Mouse (Mus musculus): ENCODE measurements around the gene Zfp992. TPM values are rescaled to one million over a fixed set of nuclear protein-coding genes. Genes with fewer than 3 reads are reported as not detected.
"Not testable (repeated sequence)": the region's sequence is repeated elsewhere in the genome, so short reads cannot be mapped to it uniquely, and the experiment has no call there.

Gene Zfp992
- polyA plus RNA-seq, 1 experiment from 2014 or later = 1.8 TPM

DNA sequence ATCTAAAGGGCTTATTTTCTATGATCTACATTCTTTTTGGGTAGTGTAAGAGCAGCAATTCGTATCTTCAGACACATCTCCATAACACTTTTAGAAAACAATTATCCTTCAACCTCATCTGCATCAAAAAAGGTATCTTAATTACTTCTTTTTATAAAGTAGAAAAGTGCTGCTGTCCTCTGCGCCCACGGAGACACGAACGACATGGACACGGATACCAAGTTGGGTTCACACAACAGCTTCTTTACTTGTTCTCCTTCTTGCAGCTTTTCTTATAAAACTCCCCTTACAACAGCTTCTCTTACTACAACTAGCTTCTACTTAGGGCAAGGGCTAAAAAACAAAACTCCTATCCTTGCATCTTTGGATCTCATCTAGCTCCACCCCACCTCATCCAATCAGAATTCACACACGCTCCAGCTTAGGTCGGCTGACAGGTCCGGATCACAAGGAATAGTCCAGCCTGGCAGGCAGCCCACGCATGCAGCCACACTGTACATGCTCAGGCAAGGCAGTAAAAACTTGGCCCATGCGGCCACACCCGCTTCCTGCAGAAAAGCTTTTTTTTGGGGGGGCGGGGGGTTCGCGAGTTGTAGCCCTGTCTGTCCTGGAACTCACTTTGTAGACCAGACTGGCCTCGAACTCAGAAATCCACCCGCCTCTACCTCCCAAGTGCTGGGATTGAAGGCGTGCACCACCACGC is 15.0 kb downstream of the Zfp992 start:
- not testable (repeated sequence) for ATAC-seq; H3K4me3 ChIP-seq (ENCODE audit: low read depth, low read length); H3K9ac ChIP-seq (ENCODE audit: low read depth, low read length); H3K27me3 ChIP-seq (ENCODE audit: control insufficient read depth, insufficient read depth, low read depth, low read length); H3K36me3 ChIP-seq (ENCODE audit: control insufficient read depth, insufficient read depth, low read length); H3K27ac ChIP-seq (ENCODE audit: low read length); H3K4me2 ChIP-seq (ENCODE audit: low read length); H3K4me1 ChIP-seq (ENCODE audit: control insufficient read depth, insufficient read depth, low read length)
- H3K9me3 ChIP-seq (replicated peaks; ENCODE audit: control insufficient read depth, low read length, poor library complexity, severe bottlenecking) = peaks cover 17% of the 10 kb centered on the region
- 91% methylated on average over 17 of the region's 19 CpGs for WGBS

DNA sequence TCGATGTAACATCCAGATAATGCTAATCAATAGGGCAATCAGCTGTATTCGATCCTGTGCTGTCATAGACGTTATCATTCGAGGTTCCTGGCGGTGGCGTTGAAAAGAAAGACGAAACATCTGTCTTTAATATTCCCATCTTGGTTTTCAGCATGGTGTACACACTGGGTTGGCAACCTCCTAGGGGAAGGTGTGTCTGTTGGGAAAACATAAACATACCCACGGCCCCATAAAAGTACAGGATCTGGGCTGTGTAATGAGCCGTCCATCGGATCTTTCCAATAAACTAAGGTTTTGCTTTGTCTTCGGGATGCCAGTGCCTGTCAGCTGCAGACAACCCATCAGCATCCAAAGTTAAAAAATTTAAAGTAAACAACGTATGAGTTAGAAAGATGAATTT is 21.2 kb downstream of the Zfp992 start:
- H3K4me2 ChIP-seq (ENCODE audit: low read length); H3K9ac ChIP-seq (ENCODE audit: low read depth, low read length); H3K4me3 ChIP-seq (ENCODE audit: low read depth, low read length); H3K36me3 ChIP-seq (ENCODE audit: control insufficient read depth, insufficient read depth, low read length); H3K4me1 ChIP-seq (ENCODE audit: control insufficient read depth, insufficient read depth, low read length); H3K27me3 ChIP-seq (ENCODE audit: control insufficient read depth, insufficient read depth, low read depth, low read length); ATAC-seq; H3K27ac ChIP-seq (ENCODE audit: low read length): not testable (repeated sequence)
- 95% methylated on average over 8 of the region's 12 CpGs for WGBS
- H3K9me3 ChIP-seq (replicated peaks; ENCODE audit: control insufficient read depth, low read length, poor library complexity, severe bottlenecking) = peaks cover 12% of the 10 kb centered on the region

GRCm38 (mm10) chr4:146474181-146474580 is 25.4 kb downstream of the Zfp992 start:
- not testable (repeated sequence) for H3K9ac ChIP-seq (ENCODE audit: low read depth, low read length); H3K4me1 ChIP-seq (ENCODE audit: control insufficient read depth, insufficient read depth, low read length); H3K4me3 ChIP-seq (ENCODE audit: low read depth, low read length); H3K27ac ChIP-seq (ENCODE audit: low read length); ATAC-seq; H3K4me2 ChIP-seq (ENCODE audit: low read length); H3K36me3 ChIP-seq (ENCODE audit: control insufficient read depth, insufficient read depth, low read length); H3K27me3 ChIP-seq (ENCODE audit: control insufficient read depth, insufficient read depth, low read depth, low read length)
- peaks cover 27% of the 10 kb centered on the region for H3K9me3 ChIP-seq (replicated peaks; ENCODE audit: control insufficient read depth, low read length, poor library complexity, severe bottlenecking)
- no CpG with 5 or more reads among the region's 1 CpGs for WGBS

DNA sequence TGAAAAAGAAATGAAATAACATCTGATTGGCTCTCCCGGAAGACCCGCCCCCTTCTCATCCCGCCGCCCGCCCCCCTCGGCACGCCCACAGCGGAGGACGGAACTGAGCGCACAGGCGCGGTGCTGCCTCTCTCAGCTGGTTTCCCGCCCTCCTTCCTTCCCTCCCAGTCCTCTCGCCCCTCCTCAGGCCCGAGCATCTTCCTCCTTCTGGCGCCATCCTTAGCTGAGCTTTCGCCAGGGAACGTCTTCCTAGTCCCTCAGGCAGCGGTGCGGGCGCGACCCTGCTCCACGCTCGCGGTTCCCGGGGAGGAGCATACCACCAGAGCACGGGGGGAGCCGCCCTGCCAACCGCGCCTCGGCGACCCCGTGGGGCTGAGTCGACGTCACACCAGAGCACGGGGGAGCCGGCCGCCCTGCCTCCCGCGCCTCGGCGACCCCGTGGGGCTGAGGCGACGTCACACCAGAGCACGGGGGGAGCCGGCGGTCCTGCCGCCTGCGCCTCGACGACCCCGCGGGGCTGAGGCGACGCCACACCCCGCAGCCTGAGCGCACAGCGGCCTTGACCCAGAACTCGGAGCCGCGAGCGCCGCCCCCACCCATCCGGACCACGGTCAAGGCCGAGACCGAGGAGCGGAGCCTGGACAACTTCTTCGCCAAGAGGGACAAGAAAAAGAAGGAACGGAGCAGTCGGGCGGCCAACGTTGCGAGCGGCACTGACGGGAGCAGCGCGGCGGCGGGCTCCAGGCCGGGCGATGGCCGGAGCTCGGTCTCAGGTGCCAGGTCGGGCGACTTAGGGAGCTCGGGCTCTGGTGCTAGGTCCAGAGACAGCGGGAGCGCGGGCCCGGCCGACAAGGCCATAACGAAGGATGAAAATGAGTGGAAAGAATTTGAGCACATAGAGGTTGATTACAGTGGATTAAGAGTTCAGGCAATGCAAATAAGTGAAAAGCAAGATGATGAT is 26.2 kb downstream of the Zfp992 start:
- not testable (repeated sequence) for H3K27me3 ChIP-seq (ENCODE audit: control insufficient read depth, insufficient read depth, low read depth, low read length); H3K4me3 ChIP-seq (ENCODE audit: low read depth, low read length); H3K27ac ChIP-seq (ENCODE audit: low read length); H3K9ac ChIP-seq (ENCODE audit: low read depth, low read length); H3K4me1 ChIP-seq (ENCODE audit: control insufficient read depth, insufficient read depth, low read length); H3K36me3 ChIP-seq (ENCODE audit: control insufficient read depth, insufficient read depth, low read length); H3K4me2 ChIP-seq (ENCODE audit: low read length)
- 61% methylated on average over 56 of the region's 94 CpGs for WGBS
- H3K9me3 ChIP-seq (replicated peaks; ENCODE audit: control insufficient read depth, low read length, poor library complexity, severe bottlenecking) = peaks cover 24% of the 10 kb centered on the region
- ATAC-seq = peak; percentile 82

DNA sequence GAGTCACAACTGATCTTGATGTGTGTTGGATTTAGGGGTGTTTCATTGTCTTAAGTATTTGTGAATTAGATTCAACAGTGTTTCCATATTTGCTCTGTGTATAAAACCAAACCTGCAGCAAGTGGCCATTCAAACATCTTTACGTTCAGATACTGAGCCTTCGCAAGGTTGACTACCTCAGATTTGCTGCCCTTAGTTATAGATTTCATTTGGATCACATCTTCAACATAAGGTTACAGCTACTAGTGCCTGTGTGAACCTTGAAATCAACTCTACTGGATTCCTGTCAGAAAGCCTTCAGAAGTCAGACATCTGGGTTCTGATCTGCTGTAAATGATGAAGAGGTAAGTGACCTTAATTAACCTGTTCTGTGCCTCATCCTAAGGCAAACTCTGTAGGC is 27.4 kb downstream of the Zfp992 start:
- H3K27me3 ChIP-seq (ENCODE audit: control insufficient read depth, insufficient read depth, low read depth, low read length); H3K9ac ChIP-seq (ENCODE audit: low read depth, low read length); H3K4me2 ChIP-seq (ENCODE audit: low read length); H3K27ac ChIP-seq (ENCODE audit: low read length); ATAC-seq; H3K4me1 ChIP-seq (ENCODE audit: control insufficient read depth, insufficient read depth, low read length); H3K36me3 ChIP-seq (ENCODE audit: control insufficient read depth, insufficient read depth, low read length); H3K4me3 ChIP-seq (ENCODE audit: low read depth, low read length): not testable (repeated sequence)
- 95% methylated on average over 2 of the region's 2 CpGs for WGBS
- H3K9me3 ChIP-seq (replicated peaks; ENCODE audit: control insufficient read depth, low read length, poor library complexity, severe bottlenecking) = peaks cover 31% of the 10 kb centered on the region

DNA sequence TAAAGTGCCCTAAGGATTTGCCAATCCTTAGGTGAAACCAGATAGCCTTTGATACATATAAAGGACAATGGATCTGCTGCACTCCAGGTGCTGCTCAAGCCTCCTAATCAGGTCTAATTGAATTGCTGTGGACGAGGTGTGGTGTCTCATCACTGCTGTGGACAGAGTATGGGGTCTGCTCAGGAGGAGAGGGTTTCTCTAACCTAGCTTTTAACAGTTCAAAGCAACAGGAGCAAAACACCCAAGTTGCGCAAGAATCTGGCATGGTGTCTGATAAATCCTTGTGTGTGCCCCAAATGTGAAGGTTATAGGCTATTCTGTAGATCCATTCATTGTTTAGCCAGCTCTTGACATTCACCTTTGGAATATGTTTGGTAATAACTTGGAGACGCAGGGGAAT is 28.1 kb downstream of the Zfp992 start:
- WGBS = 79% methylated on average over 3 of the region's 3 CpGs
- not testable (repeated sequence) for H3K4me3 ChIP-seq (ENCODE audit: low read depth, low read length); H3K4me2 ChIP-seq (ENCODE audit: low read length); H3K27ac ChIP-seq (ENCODE audit: low read length); H3K36me3 ChIP-seq (ENCODE audit: control insufficient read depth, insufficient read depth, low read length); H3K27me3 ChIP-seq (ENCODE audit: control insufficient read depth, insufficient read depth, low read depth, low read length); ATAC-seq; H3K9ac ChIP-seq (ENCODE audit: low read depth, low read length); H3K4me1 ChIP-seq (ENCODE audit: control insufficient read depth, insufficient read depth, low read length)
- H3K9me3 ChIP-seq (replicated peaks; ENCODE audit: control insufficient read depth, low read length, poor library complexity, severe bottlenecking) = peaks cover 36% of the 10 kb centered on the region

DNA sequence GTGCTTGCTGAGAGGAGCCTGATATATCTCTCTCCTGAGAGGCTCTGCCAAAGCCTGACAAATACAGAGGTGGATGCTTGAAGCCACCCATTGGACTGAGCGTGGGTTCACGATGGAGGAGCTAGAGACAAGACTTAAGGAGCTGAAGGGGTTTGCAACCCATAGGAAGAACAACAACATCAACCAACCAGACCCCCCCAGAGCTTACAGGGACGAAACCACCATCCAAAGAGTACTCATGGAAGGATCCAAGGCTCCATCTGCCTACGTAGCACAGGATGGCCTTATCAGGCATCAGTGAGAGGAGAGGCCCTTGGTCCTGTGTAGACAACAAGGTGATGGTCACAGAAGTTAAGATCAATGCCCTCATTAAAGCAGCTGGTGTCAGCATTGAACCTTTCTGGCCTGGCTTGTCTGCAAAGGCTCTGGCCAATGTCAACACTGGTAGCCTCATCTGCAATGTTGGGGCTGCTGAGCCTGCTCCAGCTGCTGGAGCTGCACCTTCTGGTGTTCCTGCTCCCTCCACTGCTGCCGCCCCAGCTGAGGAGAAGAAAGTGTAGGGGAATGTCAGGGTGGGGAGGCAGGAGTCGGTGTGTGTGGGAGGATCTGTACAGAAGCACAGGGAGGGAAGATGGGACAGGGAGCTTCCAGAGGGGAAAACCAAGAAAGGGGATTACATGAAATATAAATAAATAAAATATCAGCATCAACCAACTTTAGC is 31.7 kb downstream of the Zfp992 start:
- H3K27me3 ChIP-seq (ENCODE audit: control insufficient read depth, insufficient read depth, low read depth, low read length); H3K27ac ChIP-seq (ENCODE audit: low read length); H3K4me2 ChIP-seq (ENCODE audit: low read length); H3K36me3 ChIP-seq (ENCODE audit: control insufficient read depth, insufficient read depth, low read length); H3K4me3 ChIP-seq (ENCODE audit: low read depth, low read length); H3K4me1 ChIP-seq (ENCODE audit: control insufficient read depth, insufficient read depth, low read length); H3K9ac ChIP-seq (ENCODE audit: low read depth, low read length): not testable (repeated sequence)
- ATAC-seq = peak; percentile 40
- WGBS = 71% methylated on average over 6 of the region's 6 CpGs
- H3K9me3 ChIP-seq (replicated peaks; ENCODE audit: control insufficient read depth, low read length, poor library complexity, severe bottlenecking) = peaks cover 63% of the 10 kb centered on the region

- not testable (repeated sequence) for H3K27ac ChIP-seq (ENCODE audit: low read length); H3K9ac ChIP-seq (ENCODE audit: low read depth, low read length); H3K4me2 ChIP-seq (ENCODE audit: low read length); H3K4me3 ChIP-seq (ENCODE audit: low read depth, low read length); H3K4me1 ChIP-seq (ENCODE audit: control insufficient read depth, insufficient read depth, low read length); H3K36me3 ChIP-seq (ENCODE audit: control insufficient read depth, insufficient read depth, low read length); H3K27me3 ChIP-seq (ENCODE audit: control insufficient read depth, insufficient read depth, low read depth, low read length)
- peaks cover 56% of the 10 kb centered on the region for H3K9me3 ChIP-seq (replicated peaks; ENCODE audit: control insufficient read depth, low read length, poor library complexity, severe bottlenecking)
- WGBS = 86% methylated on average over 10 of the region's 10 CpGs
- ATAC-seq = 0 out of 2 replicates have a peak, but pooled peaks have one; percentile 52
Observed at GRCm38 (mm10) chr4:146482546-146482945, 33.7 kb downstream of the Zfp992 start.
